Mouse (Mus musculus) small intestine, adult 2 months (tissue): ENCODE measurements around the gene Zfp57. TPM values are rescaled to one million over a fixed set of nuclear protein-coding genes. Genes with fewer than 3 reads are reported as not detected.
"Not testable (repeated sequence)": the region's sequence is repeated elsewhere in the genome, so short reads cannot be mapped to it uniquely, and the experiment has no call there.

Experiments
- H3K27ac ChIP-seq: fragments of 200-500 bp; 2 replicates; pipeline ENCODE4 v1.5.1; 2012; ENCODE audit warnings: low read depth, low read length, control low read depth, inconsistent platforms; ENCODE audit not compliant: insufficient read depth
- H3K27me3 ChIP-seq: fragments of 200-500 bp; 2 replicates; pipeline ENCODE4 v1.6.1; 2012; ENCODE audit warnings: mild to moderate bottlenecking, moderate library complexity, low read length, inconsistent platforms; ENCODE audit not compliant: control insufficient read depth, insufficient read depth
- H3K36me3 ChIP-seq: fragments of 200-500 bp; 2 replicates; pipeline ENCODE4 v1.6.1; 2012; ENCODE audit warnings: mild to moderate bottlenecking, low read length, control low read depth, inconsistent platforms; ENCODE audit not compliant: control insufficient read depth, insufficient read depth
- H3K4me1 ChIP-seq: fragments of 200-500 bp; 2 replicates; pipeline ENCODE4 v1.6.1; 2012; ENCODE audit warnings: low read length, inconsistent platforms, mixed read lengths; ENCODE audit not compliant: control insufficient read depth, insufficient read depth, insufficient read length
- H3K4me3 ChIP-seq: fragments of 200-500 bp; 2 replicates; pipeline ENCODE4 v1.5.1; 2012; ENCODE audit warnings: low read depth, mild to moderate bottlenecking, control low read depth, inconsistent platforms, low read length, moderate library complexity
- CTCF ChIP-seq: fragments of 200-500 bp; IDR thresholded peaks from 2 replicates; pipeline ENCODE4 v1.5.1; 2012; ENCODE audit warnings: low read depth, mild to moderate bottlenecking, control low read depth, inconsistent platforms, low read length, moderate library complexity, mixed read lengths; ENCODE audit not compliant: insufficient replicate concordance, insufficient read length; ENCODE audit errors: extremely low read depth
- POLR2A ChIP-seq: fragments of 200-500 bp; IDR thresholded peaks from 2 replicates; pipeline ENCODE4 v1.6.1; 2012; ENCODE audit warnings: low read depth, mild to moderate bottlenecking, control low read depth, inconsistent platforms, low read length, moderate library complexity
- WGBS: fragments of 180-500 bp; shearing (Covaris S2); methylation state at CpG from one replicate; pipeline ENCODE4 v1.1.7; 2018; 5-methylcytosine and 5-hydroxymethylcytosine counted together
- polyA plus RNA-seq: library from polyadenylated mRNA; depleted of rRNA; stranded (reverse); fragments of >200 nt; gene quantifications from 2 replicates; pipeline ENCODE4 v1.2.3, GENCODE M21; 2012

Zfp57 gene
- polyA plus RNA-seq, 1 experiment: 0.70 TPM

DNA sequence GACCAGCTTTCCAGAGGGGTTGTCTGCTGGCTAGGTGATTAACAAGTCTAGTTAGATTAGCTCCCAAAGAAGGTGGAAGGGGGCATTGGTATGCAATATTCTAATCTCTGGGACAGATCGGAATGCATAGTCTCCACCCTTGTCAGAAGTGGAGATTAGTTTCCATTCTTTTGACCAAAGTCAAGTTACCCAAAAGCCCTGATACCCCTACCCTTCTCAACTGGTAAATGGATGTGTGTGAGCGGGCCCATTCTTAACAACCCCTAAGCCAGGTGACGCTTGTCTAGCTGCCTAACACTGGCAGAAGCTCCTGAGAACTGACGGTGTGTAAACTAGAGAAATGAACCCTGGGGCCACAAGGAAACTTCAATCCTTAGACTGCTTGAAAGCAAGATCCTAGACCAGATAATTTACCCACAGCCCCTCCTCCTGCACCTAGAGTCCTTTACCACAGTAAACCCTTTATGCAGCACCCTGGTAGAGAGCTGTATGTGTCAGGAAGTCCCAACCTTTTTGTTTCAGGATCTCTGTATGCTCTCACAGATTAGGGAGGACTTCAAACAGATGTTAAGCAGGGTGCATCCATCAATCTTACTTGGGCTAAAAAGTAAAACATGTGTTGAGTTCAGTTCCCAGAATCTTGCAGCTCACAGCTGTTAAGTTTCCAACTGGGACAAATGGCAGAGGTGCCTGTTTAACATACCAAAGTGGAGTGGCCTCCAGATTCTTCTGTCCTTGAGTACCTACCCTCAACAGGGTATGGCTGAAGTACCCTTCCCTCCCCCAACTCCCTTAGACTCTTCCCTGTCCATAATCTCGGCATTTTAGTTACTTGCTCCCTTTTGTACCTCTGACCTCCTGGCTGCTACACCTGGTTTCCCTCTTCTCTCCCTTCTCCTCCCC, 18.5 kb upstream of the Zfp57 start:
- 52% methylated on average over 5 of the region's 5 CpGs for WGBS
- Histone ChIP-seq H3K27ac (no peak overlapping the region), H3K36me3 (no peaks in the 10 kb centered on the region), H3K4me3 (no peak overlapping the region), H3K27me3 (no peaks in the 10 kb centered on the region), H3K4me1 (peaks cover 5% of the 10 kb centered on the region)
- TF ChIP-seq CTCF (no peak), POLR2A (no peak)

DNA sequence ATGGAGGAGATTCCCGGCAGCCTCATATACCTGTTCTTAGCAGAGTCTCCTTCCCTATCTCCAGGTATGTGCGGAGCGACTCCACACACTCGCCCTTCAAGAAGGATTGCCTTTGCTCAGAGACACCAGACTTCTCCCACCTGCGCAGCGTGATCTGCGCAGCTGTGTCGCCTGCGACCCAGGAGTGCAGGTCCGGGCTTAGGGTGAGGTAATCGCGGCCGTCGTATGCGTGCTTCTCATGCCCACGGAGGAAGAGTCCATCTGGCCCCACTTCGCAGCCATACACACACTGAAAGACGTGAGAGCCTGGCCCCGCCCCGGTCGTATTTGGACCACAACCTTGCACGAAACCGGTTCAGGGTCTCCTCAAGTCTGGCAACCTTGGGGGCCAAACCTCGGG, 12.5 kb upstream of the Zfp57 start:
- no peak for TF ChIP-seq POLR2A
- no peak for TF ChIP-seq CTCF
- H3K27me3 ChIP-seq: peaks cover 14% of the 10 kb centered on the region; the same call in 1 of the 2 replicates
- H3K27ac ChIP-seq: no peak overlapping the region
- no peak overlapping the region for H3K4me3 ChIP-seq
- 9% methylated on average over 24 of the region's 24 CpGs for WGBS
- no peaks in the 10 kb centered on the region for H3K36me3 ChIP-seq
- H3K4me1 ChIP-seq: peaks cover 3% of the 10 kb centered on the region; the same call in 1 of the 2 replicates

DNA sequence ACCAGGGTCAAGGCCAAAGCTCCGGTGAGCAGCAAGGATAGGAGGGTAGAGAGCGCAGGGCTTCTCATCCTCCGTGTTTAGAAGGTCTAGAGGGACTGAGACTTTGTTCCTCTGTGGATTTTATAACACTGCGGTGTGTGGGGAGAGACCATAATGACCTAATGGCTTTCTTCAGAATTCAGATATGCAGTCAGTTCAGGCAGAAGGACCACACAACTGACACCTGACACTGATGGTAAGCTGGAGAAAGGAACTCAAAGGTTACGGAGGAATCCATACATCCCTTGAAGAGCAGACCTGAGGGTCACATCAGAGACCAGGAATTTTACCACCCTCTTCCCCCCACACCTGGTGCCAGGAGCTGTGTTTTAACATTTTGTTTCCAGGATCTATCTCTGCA, 11.5 kb upstream of the Zfp57 start, which contains the start of gene H2-M5:
TSS of gene H2-M5 (minus strand) at position 101 of the 400 bp plus-strand sequence.
- Histone ChIP-seq H3K4me1 (peaks cover 3% of the 10 kb centered on the region; the same call in 1 of the 2 replicates), H3K4me3 (no peak within 1 kb of the TSS), H3K36me3 (no peaks in the 10 kb centered on the region), H3K27me3 (peaks cover 14% of the 10 kb centered on the region; the same call in 1 of the 2 replicates), H3K27ac (no peak within 1 kb of the TSS)
- TF ChIP-seq POLR2A (no peak), CTCF (no peak)
- 46% methylated on average over 5 of the region's 5 CpGs for WGBS

DNA sequence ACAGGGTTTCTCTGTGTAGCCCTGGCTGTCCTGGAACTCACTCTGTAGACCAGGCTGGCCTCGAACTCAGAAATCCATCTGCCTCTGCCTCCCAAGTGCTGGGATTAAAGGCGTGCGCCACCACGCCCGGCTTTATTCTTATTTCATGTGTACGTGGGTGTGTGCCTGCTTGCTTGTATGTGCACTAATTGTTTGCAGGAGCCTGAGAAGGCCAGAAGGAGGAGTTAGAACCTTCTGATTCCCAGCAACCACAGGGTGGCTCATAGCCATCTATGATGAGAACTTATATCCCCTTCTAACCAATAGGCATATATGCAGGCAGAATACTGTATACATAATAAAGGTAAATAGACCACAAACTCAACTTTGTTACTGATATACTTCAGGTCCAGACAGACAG, 10.3 kb upstream of the Zfp57 start:
- H3K4me1 ChIP-seq, H3K27ac ChIP-seq, H3K4me3 ChIP-seq, H3K36me3 ChIP-seq: not testable (repeated sequence)
- WGBS: 84% methylated on average over 6 of the region's 6 CpGs
- H3K27me3 ChIP-seq: peaks cover 14% of the 10 kb centered on the region; the same call in 1 of the 2 replicates

DNA sequence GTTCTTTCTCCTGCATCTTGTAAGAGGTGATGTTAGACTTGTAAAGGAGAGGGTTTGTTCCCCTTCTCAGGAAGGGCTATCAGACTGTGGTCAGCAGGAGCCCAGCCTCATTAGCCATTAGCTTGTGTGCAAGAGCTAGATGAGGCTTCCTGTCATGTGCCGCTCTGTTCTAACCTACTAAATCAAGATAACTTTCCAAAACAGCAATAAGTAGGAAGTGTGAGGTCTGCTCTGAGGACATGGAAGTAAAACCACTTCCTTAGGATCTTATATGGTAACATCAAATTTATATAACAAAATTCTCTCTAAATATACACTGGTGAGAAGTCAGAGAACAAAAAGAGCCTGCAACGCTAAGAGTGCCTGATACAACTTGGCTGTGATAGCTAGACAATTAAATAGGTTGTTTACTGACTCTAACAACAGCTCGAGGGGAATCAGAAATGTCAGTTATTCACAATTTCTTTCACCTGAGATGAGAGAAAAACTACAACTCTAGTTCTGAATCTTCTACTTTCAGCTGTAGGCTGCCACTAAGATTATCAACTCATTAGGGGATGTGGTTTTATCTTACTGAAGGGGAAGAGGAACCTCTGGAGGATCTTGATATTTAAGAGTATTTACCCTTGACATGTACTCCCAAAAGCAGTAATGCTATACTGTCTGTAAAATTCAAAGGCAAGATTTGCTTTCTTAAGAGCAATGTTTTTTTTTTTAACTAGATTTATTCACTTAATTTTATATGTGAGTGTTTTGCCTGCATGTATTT, 8.4 kb upstream of the Zfp57 start:
- TF ChIP-seq POLR2A: no peak
- TF ChIP-seq CTCF: no peak
- Histone ChIP-seq H3K4me1 (peaks cover 3% of the 10 kb centered on the region; the same call in 1 of the 2 replicates), H3K36me3 (no peaks in the 10 kb centered on the region), H3K27me3 (peaks cover 14% of the 10 kb centered on the region; the same call in 1 of the 2 replicates), H3K27ac (no peak overlapping the region), H3K4me3 (no peak overlapping the region)
- 56% methylated on average over 3 of the region's 3 CpGs for WGBS

DNA sequence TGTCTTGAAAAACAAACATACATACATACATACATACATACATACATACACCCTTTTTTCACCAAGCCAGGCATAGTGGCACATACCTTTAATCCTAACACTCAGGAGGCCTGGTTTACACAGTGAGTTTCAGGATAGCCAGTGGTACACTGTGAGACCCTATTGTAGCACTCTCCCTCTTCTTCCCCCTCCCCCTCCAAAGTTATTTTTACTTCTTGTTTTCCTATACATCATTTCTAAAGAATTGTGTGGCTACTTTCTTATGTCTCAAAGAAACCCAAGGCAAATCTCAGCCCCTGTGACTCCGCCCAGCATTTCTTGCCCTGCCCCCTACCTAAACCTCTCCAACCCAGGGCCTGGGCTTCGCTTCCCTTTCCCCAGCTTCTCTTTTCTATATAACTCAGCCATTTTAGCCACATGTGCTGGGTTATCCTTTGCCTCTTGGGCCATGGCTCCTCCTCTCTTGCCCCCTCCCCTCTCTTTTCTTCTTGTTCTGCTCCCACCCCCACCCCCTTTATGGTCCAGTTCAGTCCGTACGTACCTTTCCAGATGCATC, 7.1 kb upstream of the Zfp57 start:
- no peaks in the 10 kb centered on the region for H3K36me3 ChIP-seq

More for the DNA sequence above, 7.1 kb upstream of the Zfp57 start:
- H3K4me3 ChIP-seq: no peak overlapping the region
- WGBS: 98% methylated on average over 4 of the region's 4 CpGs
- no peaks in the 10 kb centered on the region for H3K4me1 ChIP-seq
- TF ChIP-seq POLR2A (no peak), CTCF (no peak)
- no peak overlapping the region for H3K27ac ChIP-seq
- peaks cover 6% of the 10 kb centered on the region; the same call in 1 of the 2 replicates for H3K27me3 ChIP-seq
